Mouse (Mus musculus): ENCODE data around the gene Hspa1b. TPM values are rescaled to one million over a fixed set of nuclear protein-coding genes. Genes with fewer than 3 reads are reported as not detected.

Gene Hspa1b
- polyA plus RNA-seq, 1 experiment from 2014 or later, result 3.0 TPM

DNA sequence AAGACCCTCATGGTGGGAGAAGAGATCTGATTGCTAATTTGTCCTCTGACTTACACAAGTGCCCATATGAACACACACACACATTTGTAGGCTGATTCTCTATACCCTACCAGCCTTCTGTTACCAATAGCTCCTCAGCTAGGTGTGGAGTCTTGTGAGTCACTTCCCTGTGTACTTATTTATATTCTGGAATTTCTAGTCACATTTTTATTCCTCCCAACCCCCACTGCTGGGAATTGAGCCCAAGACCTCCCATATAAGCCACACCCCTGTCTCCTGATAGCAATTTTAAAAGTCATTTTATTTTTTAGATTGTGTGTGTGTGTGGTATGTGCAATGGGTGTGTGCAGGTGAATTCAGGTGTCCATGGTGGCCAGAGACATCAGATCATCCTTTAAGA, 14.7 kb downstream of the Hspa1b start:
- Histone ChIP-seq H3K4me1 (replicated peaks; ENCODE audit: control insufficient read depth, insufficient read depth) (no peaks in the 10 kb centered on the region), H3K27me3 (ENCODE audit: control insufficient read depth, insufficient read depth, low read length) (no peaks in the 10 kb centered on the region), H3K9me3 (ENCODE audit: control insufficient read depth, low read length) (no peaks in the 10 kb centered on the region), H3K36me3 (ENCODE audit: control insufficient read depth, insufficient read depth, low read length) (no peaks in the 10 kb centered on the region), H3K4me2 (replicated peaks; ENCODE audit: low read depth) (no peak overlapping the region), H3K27ac (replicated peaks) (no peak overlapping the region), H3K9ac (ENCODE audit: low read length) (peak overlapping the region; percentile 8; the same call in 1 of the 2 replicates), H3K4me3 (ENCODE audit: low read depth, low read length) (no peak overlapping the region)
- no peak for TF ChIP-seq CTCF (IDR thresholded peaks at IDR 0.05; ENCODE audit: low read depth)
- TF ChIP-seq EP300 (optimal IDR thresholded peaks at IDR 0.05), result no peak
- no peak; the same call in 1 of the 2 replicates for ATAC-seq (ENCODE audit: low FRiP score, low TSS enrichment)
- DNase-seq (ENCODE audit: low spot score), result no peak

- ATAC-seq (ENCODE audit: low FRiP score, low TSS enrichment) (no peak), DNase-seq (ENCODE audit: low spot score) (no peak)
- no peaks in the 10 kb centered on the region for H3K9me3 ChIP-seq (ENCODE audit: control insufficient read depth, low read length)
- H3K27ac ChIP-seq (replicated peaks), result no peak overlapping the region
- H3K27me3 ChIP-seq (ENCODE audit: control insufficient read depth, insufficient read depth, low read length), result no peaks in the 10 kb centered on the region
- H3K36me3 ChIP-seq (ENCODE audit: control insufficient read depth, insufficient read depth, low read length), result no peaks in the 10 kb centered on the region
- WGBS, result 88% methylated on average over 4 of the region's 4 CpGs
- no peaks in the 10 kb centered on the region for H3K4me1 ChIP-seq (replicated peaks; ENCODE audit: control insufficient read depth, insufficient read depth)
- no peak overlapping the region for H3K4me3 ChIP-seq (ENCODE audit: low read depth, low read length)
- no peak overlapping the region for H3K9ac ChIP-seq (ENCODE audit: low read length)
- H3K4me2 ChIP-seq (replicated peaks; ENCODE audit: low read depth), result no peak overlapping the region
- TF ChIP-seq EP300 (optimal IDR thresholded peaks at IDR 0.05) (no peak), CTCF (IDR thresholded peaks at IDR 0.05; ENCODE audit: low read depth) (no peak)
Measured at GRCm38 (mm10) chr17:34943128-34943815, 15.8 kb downstream of the Hspa1b start.

GRCm38 (mm10) chr17:34941344-34942041, 17.5 kb downstream of the Hspa1b start:
- no peak for DNase-seq (ENCODE audit: low spot score)
- peak overlapping the region; percentile 48 for H3K9ac ChIP-seq (ENCODE audit: low read length)

GRCm38 (mm10) chr17:34937960-34938505, 21.0 kb downstream of the Hspa1b start:
- 76% methylated on average over 6 of the region's 6 CpGs for WGBS
- no peak for TF ChIP-seq CTCF (IDR thresholded peaks at IDR 0.05; ENCODE audit: low read depth)
- TF ChIP-seq EP300 (optimal IDR thresholded peaks at IDR 0.05), result no peak

More at GRCm38 (mm10) chr17:34941344-34942041, 17.5 kb downstream of the Hspa1b start:
- Histone ChIP-seq H3K27me3 (ENCODE audit: control insufficient read depth, insufficient read depth, low read length) (no peaks in the 10 kb centered on the region), H3K4me2 (replicated peaks; ENCODE audit: low read depth) (peak overlapping the region; percentile 49), H3K4me1 (replicated peaks; ENCODE audit: control insufficient read depth, insufficient read depth) (no peaks in the 10 kb centered on the region), H3K36me3 (ENCODE audit: control insufficient read depth, insufficient read depth, low read length) (no peaks in the 10 kb centered on the region), H3K27ac (replicated peaks) (peak overlapping the region; percentile 65), H3K4me3 (ENCODE audit: low read depth, low read length) (peak overlapping the region; percentile 21), H3K9me3 (ENCODE audit: control insufficient read depth, low read length) (no peaks in the 10 kb centered on the region)
- no peak for TF ChIP-seq CTCF (IDR thresholded peaks at IDR 0.05; ENCODE audit: low read depth)
- no peak for TF ChIP-seq EP300 (optimal IDR thresholded peaks at IDR 0.05)
- ATAC-seq (ENCODE audit: low FRiP score, low TSS enrichment), result no peak
- 12% methylated on average over 15 of the region's 15 CpGs for WGBS

GRCm38 (mm10) chr17:34934830-34935229, 24.2 kb downstream of the Hspa1b start:
- Histone ChIP-seq H3K27me3 (ENCODE audit: control insufficient read depth, insufficient read depth, low read length) (no peaks in the 10 kb centered on the region), H3K4me2 (replicated peaks; ENCODE audit: low read depth) (no peak overlapping the region)

More at GRCm38 (mm10) chr17:34937960-34938505, 21.0 kb downstream of the Hspa1b start:
- H3K4me2 ChIP-seq (replicated peaks; ENCODE audit: low read depth), result no peak overlapping the region
- no peak for ATAC-seq (ENCODE audit: low FRiP score, low TSS enrichment)
- no peaks in the 10 kb centered on the region for H3K4me1 ChIP-seq (replicated peaks; ENCODE audit: control insufficient read depth, insufficient read depth)
- no peak overlapping the region for H3K4me3 ChIP-seq (ENCODE audit: low read depth, low read length)
- H3K27ac ChIP-seq (replicated peaks), result no peak overlapping the region
- no peaks in the 10 kb centered on the region for H3K9me3 ChIP-seq (ENCODE audit: control insufficient read depth, low read length)
- no peak overlapping the region for H3K9ac ChIP-seq (ENCODE audit: low read length)
- no peak for DNase-seq (ENCODE audit: low spot score)
- H3K27me3 ChIP-seq (ENCODE audit: control insufficient read depth, insufficient read depth, low read length), result no peaks in the 10 kb centered on the region
- H3K36me3 ChIP-seq (ENCODE audit: control insufficient read depth, insufficient read depth, low read length), result no peaks in the 10 kb centered on the region; the same call in 1 of the 2 replicates

More at GRCm38 (mm10) chr17:34934830-34935229, 24.2 kb downstream of the Hspa1b start:
- H3K4me1 ChIP-seq (replicated peaks; ENCODE audit: control insufficient read depth, insufficient read depth), result peaks cover 3% of the 10 kb centered on the region; the same call in 1 of the 2 replicates
- H3K4me3 ChIP-seq (ENCODE audit: low read depth, low read length), result no peak overlapping the region
- no peak overlapping the region for H3K9ac ChIP-seq (ENCODE audit: low read length)
- 61% methylated on average over 8 of the region's 8 CpGs for WGBS
- ATAC-seq (ENCODE audit: low FRiP score, low TSS enrichment) (no peak), DNase-seq (ENCODE audit: low spot score) (no peak)
- H3K9me3 ChIP-seq (ENCODE audit: control insufficient read depth, low read length), result no peaks in the 10 kb centered on the region
- no peaks in the 10 kb centered on the region; the same call in 1 of the 2 replicates for H3K36me3 ChIP-seq (ENCODE audit: control insufficient read depth, insufficient read depth, low read length)
- no peak for TF ChIP-seq EP300 (optimal IDR thresholded peaks at IDR 0.05)
- H3K27ac ChIP-seq (replicated peaks), result no peak overlapping the region
